Mouse (Mus musculus) midbrain, embryonic 10.5 days (tissue): ENCODE data around the gene Eif3i. TPM values are rescaled to one million over a fixed set of nuclear protein-coding genes. Genes with fewer than 3 reads are reported as not detected.

Experiments used
- DNase-seq: peaks from one replicate; pipeline ENCODE4 v3.0.0-alpha.2; 2017; ENCODE audit warnings: low spot score
- H3K27ac ChIP-seq: fragments of 300-500 bp; sonication (generic); replicated peaks from 2 replicates; pipeline ENCODE4 v1.5.1; 2016; ENCODE audit warnings: mild to moderate bottlenecking
- H3K27me3 ChIP-seq: fragments of 300-500 bp; sonication (generic); 2 replicates; pipeline ENCODE4 v1.6.1; 2016; ENCODE audit warnings: low read depth, mild to moderate bottlenecking; ENCODE audit not compliant: poor library complexity, severe bottlenecking
- H3K36me3 ChIP-seq: fragments of 300-500 bp; sonication (generic); 2 replicates; pipeline ENCODE4 v1.6.1; 2016; ENCODE audit warnings: mild to moderate bottlenecking, moderate library complexity
- H3K4me1 ChIP-seq: fragments of 300-500 bp; sonication (generic); 2 replicates; pipeline ENCODE4 v1.6.1; 2016
- H3K4me3 ChIP-seq: fragments of 300-500 bp; sonication (generic); 2 replicates; pipeline ENCODE4 v1.5.1; 2016; ENCODE audit warnings: mild to moderate bottlenecking, moderate library complexity
- H3K9me3 ChIP-seq: fragments of 300-500 bp; sonication (generic); replicated peaks from 2 replicates; pipeline ENCODE4 v1.6.1; 2016; ENCODE audit warnings: mild to moderate bottlenecking
- WGBS: fragments of 180-500 bp; shearing (Covaris S2); methylation state at CpG from one replicate; pipeline ENCODE4 v1.1.7; 2016; 5-methylcytosine and 5-hydroxymethylcytosine counted together
- polyA plus RNA-seq: library from polyadenylated mRNA; unstranded; fragments of >200 nt; fragmentation: Nextera tagmentation; extraction: Ambion mirVana; gene quantifications from 2 replicates; pipeline ENCODE4 v1.2.1, GENCODE M21; 2016

Eif3i gene
- polyA plus RNA-seq, 1 experiment from 2014 or later = 293 TPM

DNA sequence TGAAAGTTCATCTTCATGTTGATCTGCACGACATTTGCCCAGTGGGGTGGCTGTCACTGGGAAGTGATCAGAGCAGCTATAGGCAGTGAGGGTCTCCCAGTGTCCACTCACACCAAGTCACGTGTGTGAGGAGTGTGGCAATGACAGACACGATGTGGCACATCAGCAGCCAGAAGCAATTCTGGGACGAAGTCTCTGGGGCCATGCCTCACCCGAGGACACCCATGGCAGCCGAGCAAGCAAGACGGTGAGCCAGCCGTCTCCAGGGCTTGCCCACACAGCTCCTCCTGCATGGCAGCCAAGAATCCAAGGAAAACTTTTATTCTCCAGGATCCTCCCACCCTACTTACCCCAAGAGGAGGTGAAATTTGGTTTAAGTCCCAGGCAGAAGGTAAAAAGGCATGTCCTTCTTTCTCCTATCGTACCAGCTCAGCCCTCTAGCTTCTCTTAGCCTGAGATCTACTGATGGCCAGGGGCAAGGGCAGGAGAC is 15.4 kb upstream of the Eif3i start:
- no peak overlapping the region for H3K27ac ChIP-seq
- no peak for DNase-seq
- H3K4me3 ChIP-seq = no peak overlapping the region
- peaks cover 22% of the 10 kb centered on the region for H3K36me3 ChIP-seq
- no peaks in the 10 kb centered on the region for H3K27me3 ChIP-seq
- H3K4me1 ChIP-seq = peaks cover 14% of the 10 kb centered on the region
- no peaks in the 10 kb centered on the region for H3K9me3 ChIP-seq
- WGBS = 89% methylated on average over 9 of the region's 9 CpGs

DNA sequence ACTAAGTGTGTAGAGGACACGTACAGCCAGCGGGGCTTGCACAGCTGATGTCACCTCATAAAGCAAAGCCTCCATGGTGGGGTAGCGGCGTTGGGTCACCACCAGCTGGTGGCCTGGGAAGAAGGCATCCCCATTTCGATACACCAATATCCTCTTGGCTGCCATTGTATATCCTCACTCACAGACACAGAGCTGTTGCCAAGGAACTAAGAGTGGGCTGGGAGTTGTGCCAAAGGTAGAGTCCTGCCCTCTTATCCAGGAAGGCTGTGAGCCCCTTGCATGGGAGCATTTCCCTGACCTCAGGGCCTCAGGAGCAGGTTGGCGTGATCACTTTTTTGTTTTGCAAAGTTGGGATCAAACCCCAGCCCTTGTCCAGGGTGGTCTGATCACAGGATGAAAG is 13.6 kb upstream of the Eif3i start, which contains the start of gene Dcdc2b:
TSS of gene Dcdc2b (minus strand) at position 165 of the 400 bp plus-strand sequence.
- Histone ChIP-seq H3K4me1 (peaks cover 11% of the 10 kb centered on the region), H3K9me3 (no peaks in the 10 kb centered on the region), H3K27ac (no peak within 1 kb of the TSS), H3K27me3 (no peaks in the 10 kb centered on the region), H3K36me3 (peaks cover 34% of the 10 kb centered on the region), H3K4me3 (no peak within 1 kb of the TSS)
- DNase-seq = no peak
- 87% methylated on average over 6 of the region's 6 CpGs for WGBS

DNA sequence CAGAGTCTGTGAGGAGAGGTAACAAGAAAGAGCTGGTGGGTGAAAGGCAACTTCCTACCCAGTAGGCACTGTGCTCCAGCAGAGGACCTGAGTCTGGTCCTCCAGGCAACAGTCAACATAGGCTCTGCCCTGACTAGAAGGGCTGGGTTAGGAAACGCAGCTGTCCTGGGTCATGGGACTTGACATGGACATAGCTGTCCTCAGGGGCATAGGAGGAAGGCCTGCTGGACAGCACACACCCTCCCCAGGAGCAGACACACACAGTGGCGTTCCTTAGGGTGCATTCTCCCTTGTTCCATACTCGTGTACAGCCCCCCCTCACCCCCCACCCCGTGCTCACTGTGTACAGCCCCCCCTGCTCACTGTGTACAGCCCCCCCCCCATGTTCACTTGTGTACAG is 10.0 kb upstream of the Eif3i start:
- Histone ChIP-seq H3K27ac (no peak overlapping the region), H3K27me3 (no peaks in the 10 kb centered on the region), H3K4me1 (no peaks in the 10 kb centered on the region), H3K9me3 (no peaks in the 10 kb centered on the region), H3K36me3 (peaks cover 45% of the 10 kb centered on the region), H3K4me3 (no peak overlapping the region)
- 80% methylated on average over 4 of the region's 4 CpGs for WGBS
- no peak for DNase-seq

DNA sequence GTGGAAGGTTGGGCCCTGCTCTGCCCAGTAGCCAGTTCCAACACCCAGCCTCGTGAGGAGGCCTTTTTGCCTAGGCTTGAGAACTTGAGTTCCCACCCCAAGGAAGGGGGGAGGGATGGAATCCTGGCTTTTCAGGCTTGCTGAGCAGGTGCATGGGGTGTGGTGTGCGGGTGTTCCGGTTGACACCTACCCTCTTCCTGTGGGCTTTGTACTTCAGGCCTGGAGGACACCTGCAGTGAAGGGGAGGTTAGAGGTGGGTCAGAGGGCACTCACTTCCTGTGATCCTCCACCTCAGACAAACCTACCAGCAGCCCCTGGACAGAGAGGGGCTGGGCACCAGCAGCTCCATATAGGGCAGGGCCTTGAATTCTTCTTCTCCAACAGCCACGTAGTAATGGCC is 9.6 kb upstream of the Eif3i start:
- 75% methylated on average over 4 of the region's 4 CpGs for WGBS
- Histone ChIP-seq H3K27ac (0 out of 2 replicates have a peak overlapping the region, but pooled peaks have one; percentile 3), H3K36me3 (peaks cover 49% of the 10 kb centered on the region), H3K4me1 (no peaks in the 10 kb centered on the region), H3K27me3 (no peaks in the 10 kb centered on the region), H3K4me3 (no peak overlapping the region), H3K9me3 (no peaks in the 10 kb centered on the region)
- no peak for DNase-seq

DNA sequence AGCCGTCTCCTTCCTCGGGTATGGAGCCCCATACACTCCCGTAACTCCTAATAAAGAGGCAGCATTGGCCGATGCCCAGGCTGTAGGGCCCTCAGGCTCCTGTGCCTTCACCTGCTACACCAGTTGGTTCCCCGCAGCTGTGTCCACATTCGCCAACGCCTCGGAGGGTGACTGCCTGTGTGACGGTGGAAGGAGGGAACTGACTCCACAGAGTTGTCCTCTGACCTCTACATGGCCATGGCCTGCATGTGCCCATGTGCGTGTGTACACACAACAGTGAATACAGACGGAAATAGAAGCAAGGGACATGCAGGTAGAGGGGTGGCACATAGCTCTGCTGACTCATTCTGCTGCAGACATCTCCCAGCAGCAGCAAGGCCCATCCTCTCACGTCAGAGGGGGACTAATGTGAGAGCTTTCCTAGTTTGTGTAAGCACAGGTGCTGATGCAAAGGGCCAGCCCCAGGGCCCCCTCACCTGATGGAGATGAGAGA is 8.7 kb upstream of the Eif3i start:
- 84% methylated on average over 12 of the region's 12 CpGs for WGBS
- H3K9me3 ChIP-seq = no peaks in the 10 kb centered on the region
- no peaks in the 10 kb centered on the region for H3K27me3 ChIP-seq
- no peak for DNase-seq
- H3K4me1 ChIP-seq = no peaks in the 10 kb centered on the region
- no peak overlapping the region for H3K4me3 ChIP-seq
- no peak overlapping the region for H3K27ac ChIP-seq
- H3K36me3 ChIP-seq = peaks cover 56% of the 10 kb centered on the region

DNA sequence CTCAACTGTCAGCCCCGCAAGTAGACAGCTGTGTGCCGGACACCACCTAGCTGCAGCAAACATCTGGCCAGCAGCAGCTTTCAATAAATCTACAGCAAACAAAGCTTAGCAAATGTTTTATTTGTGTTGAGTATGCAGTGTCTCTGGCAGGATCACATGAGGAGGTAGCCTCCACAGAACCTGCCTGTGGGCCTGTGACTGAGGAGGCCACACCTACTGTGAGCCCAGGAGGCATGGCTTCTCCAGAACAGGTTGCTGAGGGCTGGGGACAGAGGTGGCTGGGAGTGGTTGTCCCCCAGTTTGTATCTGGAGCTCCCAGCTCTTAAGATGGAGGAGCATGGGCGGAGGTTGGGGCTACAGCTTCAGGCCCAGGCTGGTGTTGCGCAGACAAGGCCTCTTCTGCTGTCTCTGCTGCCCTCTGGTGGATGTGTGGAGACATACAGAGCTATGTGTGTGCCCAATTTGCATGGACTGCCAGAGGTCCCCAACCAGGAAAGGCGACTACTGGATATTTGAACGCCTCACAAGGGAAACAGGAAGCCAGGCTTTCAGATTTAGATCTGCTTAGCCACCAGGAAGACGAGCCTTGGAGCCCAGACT is 8.1 kb upstream of the Eif3i start:
- peak overlapping the region; percentile 1; the same call in 1 of the 2 replicates for H3K27ac ChIP-seq
- no peaks in the 10 kb centered on the region for H3K9me3 ChIP-seq
- DNase-seq = peak; percentile 85
- H3K36me3 ChIP-seq = peaks cover 61% of the 10 kb centered on the region
- no peak overlapping the region for H3K4me3 ChIP-seq
- no peaks in the 10 kb centered on the region for H3K4me1 ChIP-seq
- WGBS = 41% methylated on average over 7 of the region's 7 CpGs
- H3K27me3 ChIP-seq = no peaks in the 10 kb centered on the region

DNA sequence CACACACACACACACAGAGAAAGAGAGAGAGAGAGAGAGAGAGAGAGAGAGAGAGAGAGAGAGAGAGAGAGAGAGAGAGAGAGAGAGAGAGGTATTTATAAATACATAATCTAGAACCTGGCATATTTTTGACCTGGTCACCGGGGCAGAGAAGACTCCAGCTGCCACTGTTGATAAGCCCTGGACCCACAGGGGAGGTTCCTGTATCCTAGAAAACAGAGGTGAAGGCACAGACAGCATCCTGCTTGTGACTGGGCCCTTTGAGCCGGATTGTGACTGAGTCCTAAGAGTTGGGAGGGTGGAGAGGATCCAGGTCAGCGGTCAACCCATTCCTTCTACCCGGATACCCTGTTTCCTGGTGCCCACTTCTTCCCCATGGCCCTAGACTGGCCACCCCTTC is 11.6 kb downstream of the Eif3i start:
- no peak overlapping the region for H3K27ac ChIP-seq
- H3K27me3 ChIP-seq = no peaks in the 10 kb centered on the region
- 90% methylated on average over 4 of the region's 4 CpGs for WGBS
- H3K36me3 ChIP-seq = peaks cover 39% of the 10 kb centered on the region
- no peaks in the 10 kb centered on the region for H3K9me3 ChIP-seq
- H3K4me3 ChIP-seq = no peak overlapping the region
- DNase-seq = no peak
- peaks cover 17% of the 10 kb centered on the region for H3K4me1 ChIP-seq

DNA sequence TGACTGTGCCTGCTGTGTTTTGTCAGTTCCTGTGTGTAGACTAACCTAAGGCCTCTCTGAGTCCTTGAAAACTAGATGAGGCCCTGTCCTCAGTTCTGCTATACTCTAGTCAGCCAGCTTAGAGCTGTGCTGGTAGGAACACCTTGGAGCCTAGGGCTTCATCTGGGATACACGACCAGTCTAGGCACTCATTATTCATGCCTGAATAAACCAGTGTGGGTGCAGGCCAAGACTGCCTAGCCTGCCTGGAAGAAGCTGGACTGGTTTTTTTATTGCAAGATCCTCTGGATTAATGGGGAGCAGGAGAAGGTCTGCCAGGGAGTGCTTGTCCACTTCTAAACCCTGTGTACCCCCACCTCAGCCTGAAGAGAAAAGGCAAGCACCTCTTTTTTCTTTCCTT is 13.5 kb downstream of the Eif3i start:
- peaks cover 17% of the 10 kb centered on the region for H3K4me1 ChIP-seq
- DNase-seq = no peak
- no peaks in the 10 kb centered on the region for H3K27me3 ChIP-seq
- peaks cover 20% of the 10 kb centered on the region for H3K36me3 ChIP-seq
- H3K4me3 ChIP-seq = no peak overlapping the region
- WGBS = 48% methylated on average over 1 of the region's 1 CpGs
- H3K9me3 ChIP-seq = no peaks in the 10 kb centered on the region
- no peak overlapping the region for H3K27ac ChIP-seq

DNA sequence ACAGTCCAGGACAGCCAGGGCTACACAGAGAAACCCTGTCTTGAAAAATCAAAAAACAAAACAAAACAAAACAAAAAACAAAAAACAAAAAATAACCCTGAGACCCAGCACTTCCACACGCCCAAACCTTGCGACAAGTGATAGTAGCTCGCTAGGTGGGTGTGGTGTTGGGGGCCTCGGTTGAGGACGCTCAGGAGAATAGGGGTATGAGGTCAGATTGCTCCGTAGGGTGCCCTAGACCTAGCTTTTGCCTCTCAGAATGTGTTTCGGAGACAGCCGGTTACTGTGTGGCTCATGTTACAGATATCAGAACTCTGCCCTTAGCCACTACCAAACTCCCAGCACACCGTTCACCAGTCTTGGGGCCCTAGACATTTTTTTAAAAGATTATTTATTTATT is 14.7 kb downstream of the Eif3i start:
- H3K27ac ChIP-seq = peak overlapping the region; percentile 79; the same call in 1 of the 2 replicates
- H3K4me1 ChIP-seq = peaks cover 17% of the 10 kb centered on the region
- WGBS = 82% methylated on average over 9 of the region's 9 CpGs
- H3K27me3 ChIP-seq = no peaks in the 10 kb centered on the region
- H3K4me3 ChIP-seq = peak overlapping the region; percentile 58
- no peak for DNase-seq
- H3K9me3 ChIP-seq = no peaks in the 10 kb centered on the region
- peaks cover 8% of the 10 kb centered on the region for H3K36me3 ChIP-seq

DNA sequence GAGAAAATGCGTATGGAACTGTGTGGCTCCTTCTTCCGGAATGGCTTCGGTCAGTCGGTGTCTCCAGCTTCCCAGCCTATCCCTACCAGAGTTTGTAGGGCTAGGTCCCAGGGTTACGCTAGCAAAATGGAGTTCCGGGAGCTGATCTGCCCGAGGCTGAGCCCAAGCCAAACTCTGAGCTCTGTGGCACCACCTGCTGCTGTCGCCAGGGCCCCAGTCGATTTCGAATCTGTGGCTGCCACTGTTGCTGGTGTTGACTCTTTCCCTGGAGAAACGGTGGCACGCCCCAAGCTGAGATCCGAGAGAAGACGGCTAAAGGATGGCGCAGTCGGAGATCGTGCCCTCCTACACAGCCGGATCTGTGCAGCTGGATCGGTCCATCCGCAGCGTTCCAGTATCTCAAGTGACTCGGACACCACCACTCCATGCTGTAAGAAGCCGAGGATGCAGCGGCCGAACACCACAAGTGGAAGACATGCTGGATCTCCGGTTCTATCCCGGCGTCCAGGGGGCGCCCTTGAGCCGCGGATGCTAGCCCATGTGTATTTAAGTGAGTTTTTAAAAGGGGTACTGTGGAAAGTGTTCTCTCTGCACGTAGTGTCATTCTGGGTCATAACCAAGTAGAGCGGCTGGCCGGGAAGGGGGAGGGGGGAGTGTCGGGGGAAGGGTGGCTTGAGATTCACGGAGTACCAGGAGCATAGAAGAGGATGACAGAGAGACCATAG is 15.4 kb downstream of the Eif3i start:
- H3K9me3 ChIP-seq = no peaks in the 10 kb centered on the region
- peaks cover 17% of the 10 kb centered on the region for H3K4me1 ChIP-seq
- peaks cover under 1% of the 10 kb centered on the region; the same call in 1 of the 2 replicates for H3K36me3 ChIP-seq
- H3K27ac ChIP-seq = peak overlapping the region; percentile 79
- no peaks in the 10 kb centered on the region for H3K27me3 ChIP-seq
- DNase-seq = peak; percentile 86
- peak overlapping the region; percentile 58 for H3K4me3 ChIP-seq
- 3% methylated on average over 36 of the region's 36 CpGs for WGBS

DNA sequence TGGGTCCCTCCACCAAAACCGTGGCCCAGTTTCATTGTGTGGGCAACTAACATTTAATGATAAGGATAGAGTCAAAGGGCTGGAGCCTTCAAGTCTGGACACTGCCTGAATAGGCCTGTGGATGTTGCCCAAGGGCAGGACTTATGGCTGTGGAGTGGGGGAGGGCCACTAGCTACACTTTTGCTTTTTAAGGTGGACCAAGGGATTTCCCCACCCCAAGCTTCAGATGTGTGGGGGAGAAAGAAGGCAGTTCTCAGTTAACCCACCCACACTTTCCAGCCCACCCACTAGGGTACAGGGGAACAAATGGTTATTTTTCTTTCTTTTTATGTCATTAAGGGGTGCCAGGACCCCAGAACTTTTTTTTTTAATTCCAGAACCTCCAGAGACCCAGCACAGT is 16.1 kb downstream of the Eif3i start:
- H3K4me3 ChIP-seq = peak overlapping the region; percentile 58
- H3K27ac ChIP-seq = peak overlapping the region; percentile 79
- H3K36me3 ChIP-seq = no peaks in the 10 kb centered on the region
- H3K4me1 ChIP-seq = peaks cover 17% of the 10 kb centered on the region
- H3K9me3 ChIP-seq = no peaks in the 10 kb centered on the region
- no peak for DNase-seq
- 75% methylated on average over 1 of the region's 1 CpGs for WGBS
- no peaks in the 10 kb centered on the region for H3K27me3 ChIP-seq

DNA sequence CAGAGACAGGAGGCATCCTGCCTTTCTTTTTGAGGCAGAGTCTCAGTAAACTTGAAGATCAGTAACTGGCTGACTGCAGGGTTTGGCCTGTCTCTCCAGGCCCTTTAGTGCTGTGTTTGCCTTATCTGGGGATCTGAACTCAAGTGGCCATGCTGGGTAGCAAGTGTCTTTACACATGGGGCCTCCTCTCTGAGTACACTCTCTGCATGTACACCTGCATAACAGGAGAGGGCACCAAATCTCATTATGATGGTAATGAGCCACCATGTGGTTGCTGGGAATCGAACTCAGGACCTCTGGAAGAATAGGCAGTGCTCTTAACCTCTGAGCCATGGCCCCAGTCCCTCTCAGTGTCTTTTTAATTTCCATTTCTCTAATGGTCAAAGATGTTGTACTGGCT is 18.2 kb downstream of the Eif3i start:
- Histone ChIP-seq H3K27me3 (no peaks in the 10 kb centered on the region), H3K27ac (no peak overlapping the region), H3K36me3 (no peaks in the 10 kb centered on the region), H3K4me3 (no peak overlapping the region), H3K4me1 (peaks cover 21% of the 10 kb centered on the region), H3K9me3 (no peaks in the 10 kb centered on the region)
- DNase-seq = no peak
- WGBS = 79% methylated on average over 1 of the region's 1 CpGs

DNA sequence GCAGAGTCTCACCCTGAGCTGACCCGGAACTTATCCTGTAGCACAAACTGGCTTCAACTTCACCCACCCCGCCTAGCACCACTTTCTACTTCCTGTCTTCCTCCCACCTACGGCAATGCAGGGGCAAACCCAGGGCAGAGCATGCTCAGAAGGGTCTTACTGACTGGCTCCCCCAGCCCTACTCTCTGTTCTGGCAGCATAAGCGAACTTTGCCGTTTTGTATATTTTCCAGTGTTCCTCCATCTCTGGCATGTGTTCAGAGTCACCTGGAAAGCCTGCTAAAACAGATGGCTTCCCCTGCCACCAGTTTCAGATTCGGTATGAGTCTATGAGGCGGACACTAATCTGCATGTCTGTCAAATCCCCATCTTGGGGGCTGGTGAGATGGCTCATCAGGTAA is 20.1 kb downstream of the Eif3i start:
- Histone ChIP-seq H3K27ac (no peak overlapping the region), H3K36me3 (no peaks in the 10 kb centered on the region), H3K27me3 (0 out of 2 replicates have a peak, but pooled peaks cover 5% of the 10 kb centered on the region), H3K4me1 (peaks cover 28% of the 10 kb centered on the region), H3K9me3 (no peaks in the 10 kb centered on the region), H3K4me3 (no peak overlapping the region)
- 83% methylated on average over 7 of the region's 7 CpGs for whole genome bisulfite sequencing
- DNase-seq = no peak
